Mouse (Mus musculus) hindbrain, postnatal 0 days (tissue): ENCODE data around the gene Tcl1b2. TPM values are rescaled to one million over a fixed set of nuclear protein-coding genes. Genes with fewer than 3 reads are reported as not detected.
"Not testable (repeated sequence)": the region's sequence is repeated elsewhere in the genome, so short reads cannot be mapped to it uniquely, and the experiment has no call there.

ENCODE experiments used
- ATAC-seq: fragments of 200-750 bp; cut with Nextera tagmentation; 2 replicates; pipeline ENCODE4 v1.8.0; 2017; ENCODE audit warnings: mild to moderate bottlenecking, moderate TSS enrichment, moderate library complexity
- DNase-seq: peaks from one replicate; pipeline ENCODE4 v3.0.0-alpha.2; 2015; ENCODE audit warnings: low spot score
- H3K27ac ChIP-seq: fragments of 300-500 bp; sonication (generic); 2 replicates; pipeline ENCODE4 v1.5.1; 2014; ENCODE audit warnings: mild to moderate bottlenecking
- H3K27me3 ChIP-seq: fragments of 300-500 bp; sonication (generic); 2 replicates; pipeline ENCODE4 v1.6.1; 2014; ENCODE audit warnings: low read length, mixed read lengths; ENCODE audit not compliant: insufficient read depth
- H3K36me3 ChIP-seq: fragments of 300-500 bp; sonication (generic); 2 replicates; pipeline ENCODE4 v1.6.1; 2014; ENCODE audit warnings: low read length, mixed read lengths; ENCODE audit not compliant: insufficient read depth
- H3K4me1 ChIP-seq: fragments of 300-500 bp; sonication (generic); 2 replicates; pipeline ENCODE4 v1.6.1; 2014; ENCODE audit warnings: antibody characterized with exemption, low read length, mixed read lengths; ENCODE audit not compliant: insufficient read depth
- H3K4me2 ChIP-seq: fragments of 300-500 bp; sonication (generic); 2 replicates; pipeline ENCODE4 v1.6.1; 2014; ENCODE audit warnings: low read depth, mild to moderate bottlenecking, low read length, moderate library complexity, mixed read lengths
- H3K4me3 ChIP-seq: fragments of 300-500 bp; sonication (generic); 2 replicates; pipeline ENCODE4 v1.5.1; 2014; ENCODE audit warnings: low read length
- H3K9ac ChIP-seq: fragments of 300-500 bp; sonication (generic); replicated peaks from 2 replicates; pipeline ENCODE4 v1.6.1; 2014; ENCODE audit warnings: mild to moderate bottlenecking, low read length, moderate library complexity, mixed read lengths
- H3K9me3 ChIP-seq: fragments of 300-500 bp; sonication (generic); 2 replicates; pipeline ENCODE4 v1.6.1; 2016; ENCODE audit warnings: low read length, mixed read lengths
- CTCF ChIP-seq: IDR thresholded peaks from 2 replicates; pipeline ENCODE4 v1.5.1; 2016; ENCODE audit warnings: antibody characterized with exemption, control low read depth, low read depth
- WGBS: fragments of 180-500 bp; shearing (Covaris S2); extraction: QIAGEN DNeasy Blood & Tissue Kit; methylation state at CpG from one replicate; pipeline ENCODE4 v1.1.7; 2014; 5-methylcytosine and 5-hydroxymethylcytosine counted together
- polyA plus RNA-seq: library from polyadenylated mRNA; unstranded; fragments of >200 nt; fragmentation: Nextera tagmentation; extraction: Ambion mirVana; gene quantifications from 2 replicates; pipeline ENCODE4 v1.2.1, GENCODE M21; 2015
- total RNA-seq: library from RNA; depleted of rRNA; stranded (reverse); fragments of >200 nt; gene quantifications from 2 replicates; pipeline ENCODE4 v1.2.3, GENCODE M21; 2014; rRNA removed

Gene Tcl1b2
- total and polyA plus RNA-seq, 2 experiments from 2014 or later, result not detected

DNA sequence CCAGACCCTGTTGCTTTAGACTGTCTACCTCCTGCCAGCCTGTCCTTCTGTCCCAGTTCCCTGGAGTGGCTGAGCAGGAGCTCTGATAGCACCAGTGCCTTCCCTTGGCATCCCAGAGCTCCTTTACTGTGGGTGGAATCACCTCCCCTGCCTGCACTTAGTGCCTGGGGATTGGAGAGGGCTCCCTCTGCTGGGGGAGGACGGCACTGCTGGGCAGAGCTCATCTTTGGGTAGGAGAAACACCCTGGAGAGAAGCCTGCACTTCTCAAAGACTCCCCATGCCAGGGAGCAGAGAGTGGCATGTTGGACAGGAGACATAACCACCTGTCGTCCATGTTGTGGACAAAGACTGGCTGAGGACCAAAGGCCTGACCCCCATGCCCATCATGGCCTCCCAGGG is 28.5 kb downstream of the Tcl1b2 start:
- not testable (repeated sequence) for H3K4me3 ChIP-seq, H3K36me3 ChIP-seq, H3K4me2 ChIP-seq, H3K9me3 ChIP-seq, H3K27ac ChIP-seq, H3K4me1 ChIP-seq, H3K9ac ChIP-seq, H3K27me3 ChIP-seq, DNase-seq, ATAC-seq
- 28% methylated on average over 2 of the region's 2 CpGs for WGBS
- TF ChIP-seq CTCF, result peak; percentile 42

DNA sequence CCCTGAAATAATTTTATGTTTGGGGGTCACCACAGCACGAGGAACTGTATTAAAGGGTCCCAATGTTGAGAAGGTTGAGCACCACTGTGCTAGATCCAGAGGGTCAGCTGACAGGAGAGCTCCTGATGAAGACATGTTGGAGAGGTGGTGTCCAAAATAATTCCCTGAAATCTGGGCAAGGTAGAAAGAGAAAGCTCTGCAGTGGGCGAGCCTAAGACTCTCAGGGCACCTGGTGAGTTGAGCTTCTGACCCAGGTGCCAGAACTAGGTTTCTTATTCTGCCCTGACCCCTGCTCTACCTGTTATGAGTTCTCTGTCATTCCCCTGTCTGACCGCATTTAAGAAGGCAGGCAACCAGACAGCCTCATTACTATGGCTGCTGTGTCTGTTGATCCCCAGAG is 30.2 kb downstream of the Tcl1b2 start, which contains the start of gene Tcl1b5:
TSS of gene Tcl1b5 (plus strand) at position 301 of the 400 bp plus-strand sequence.
- not testable (repeated sequence) for DNase-seq, H3K9ac ChIP-seq, H3K27ac ChIP-seq, H3K9me3 ChIP-seq, ATAC-seq, H3K36me3 ChIP-seq, H3K4me1 ChIP-seq, H3K4me3 ChIP-seq, H3K27me3 ChIP-seq, H3K4me2 ChIP-seq
- 79% methylated on average over 3 of the region's 3 CpGs for WGBS

DNA sequence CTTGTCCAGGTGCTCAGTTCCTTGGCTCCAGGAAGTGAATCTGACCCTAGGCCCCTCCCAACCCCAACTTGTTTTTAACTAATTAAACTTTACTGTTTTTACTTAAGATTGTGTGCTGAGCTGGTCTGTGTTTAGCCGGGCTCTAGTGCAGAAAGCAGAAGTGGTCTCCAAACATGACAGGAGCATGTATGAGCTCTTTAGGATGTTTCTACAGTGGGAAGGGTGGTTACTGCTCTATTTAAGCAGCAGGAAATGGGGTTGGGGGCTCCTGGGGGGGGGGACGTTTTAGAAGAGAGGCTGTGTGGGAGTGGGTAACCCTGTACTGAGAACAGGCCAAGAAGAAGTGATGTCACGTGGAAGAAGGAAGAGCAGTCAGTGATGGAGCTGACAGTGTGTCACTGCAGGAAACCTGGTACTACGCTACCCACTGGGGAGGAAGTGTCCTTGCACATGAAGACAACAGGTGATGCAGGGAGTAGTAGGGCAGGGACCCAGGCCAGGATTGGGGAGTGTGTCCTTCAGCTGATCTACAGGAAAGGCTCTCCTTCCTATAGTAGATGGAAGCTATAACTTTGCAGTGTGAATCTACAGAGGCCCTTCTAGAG is 35.3 kb downstream of the Tcl1b2 start:
- not testable (repeated sequence) for H3K9me3 ChIP-seq, H3K27ac ChIP-seq, H3K27me3 ChIP-seq, H3K4me3 ChIP-seq, DNase-seq, H3K36me3 ChIP-seq, H3K4me1 ChIP-seq, ATAC-seq, H3K9ac ChIP-seq, H3K4me2 ChIP-seq
- WGBS, result 76% methylated on average over 4 of the region's 4 CpGs

- not testable (repeated sequence) for H3K36me3 ChIP-seq, DNase-seq, H3K9me3 ChIP-seq, H3K9ac ChIP-seq, H3K27ac ChIP-seq, H3K27me3 ChIP-seq, H3K4me3 ChIP-seq, ATAC-seq, H3K4me1 ChIP-seq, H3K4me2 ChIP-seq
- 47% methylated on average over 2 of the region's 2 CpGs for WGBS
- peak; percentile 49 for TF ChIP-seq CTCF
Observed at GRCm38 (mm10) chr12:105188980-105189379, 43.2 kb downstream of the Tcl1b2 start.

DNA sequence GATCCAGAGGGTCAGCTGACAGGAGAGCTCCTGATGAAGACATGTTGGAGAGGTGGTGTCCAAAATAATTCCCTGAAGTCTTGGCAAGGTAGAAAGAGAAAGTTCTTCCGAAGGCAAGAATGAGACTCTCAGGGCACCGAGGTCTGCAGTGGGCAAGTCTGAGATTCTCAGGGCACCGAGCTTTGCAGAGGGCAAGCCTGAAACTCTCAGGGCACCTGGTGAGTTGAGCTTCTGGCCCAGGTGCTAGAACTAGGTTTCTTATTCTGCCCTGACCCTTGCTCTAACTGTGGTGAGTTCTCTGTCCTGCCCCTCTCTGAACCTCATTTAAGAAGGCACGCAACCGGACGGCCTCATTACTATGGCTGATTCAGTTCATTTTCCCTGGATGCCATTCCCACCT is 44.9 kb downstream of the Tcl1b2 start, which contains the start of gene Tcl1b3:
TSS of gene Tcl1b3 (plus strand) at position 301 of the 400 bp plus-strand sequence.
- not testable (repeated sequence) for H3K4me2 ChIP-seq, H3K9ac ChIP-seq, H3K4me3 ChIP-seq, ATAC-seq, H3K9me3 ChIP-seq, H3K4me1 ChIP-seq, H3K27ac ChIP-seq, H3K27me3 ChIP-seq, H3K36me3 ChIP-seq, DNase-seq
- 91% methylated on average over 6 of the region's 6 CpGs for WGBS

GRCm38 (mm10) chr12:105199684-105200497 is 54.1 kb downstream of the Tcl1b2 start:
- WGBS, result 15% methylated on average over 7 of the region's 7 CpGs
- not testable (repeated sequence) for H3K4me1 ChIP-seq, H3K27ac ChIP-seq, H3K9me3 ChIP-seq, H3K4me2 ChIP-seq, H3K27me3 ChIP-seq, H3K9ac ChIP-seq, DNase-seq, H3K4me3 ChIP-seq, H3K36me3 ChIP-seq
- 0 out of 2 replicates have a peak, but pooled peaks have one; percentile 32 for ATAC-seq

DNA sequence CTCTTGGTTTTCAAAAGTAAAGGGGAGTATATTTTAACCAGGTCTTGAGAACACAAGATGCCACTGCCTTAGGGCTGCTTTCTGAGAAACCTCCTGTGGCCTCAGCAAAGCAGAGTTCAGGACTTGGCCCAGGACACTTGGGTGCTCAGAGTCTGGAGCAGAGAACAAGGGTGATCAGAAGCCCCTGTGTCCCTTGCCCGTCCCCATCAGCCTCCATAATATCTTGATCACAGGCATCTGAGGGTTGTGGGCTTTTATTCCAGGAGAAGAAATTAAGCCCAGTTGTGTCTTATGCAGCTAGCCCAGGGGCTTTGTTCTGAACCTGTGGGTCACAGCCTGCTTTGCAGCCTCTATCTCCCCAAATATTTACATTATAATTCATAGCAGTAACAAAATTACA is 55.8 kb downstream of the Tcl1b2 start, which contains the start of gene Tcl1b4:
TSS of gene Tcl1b4 (plus strand) at position 301 of the 400 bp plus-strand sequence.
- not testable (repeated sequence) for H3K4me1 ChIP-seq, H3K9ac ChIP-seq, H3K9me3 ChIP-seq, ATAC-seq, H3K36me3 ChIP-seq, H3K27ac ChIP-seq, H3K4me2 ChIP-seq, DNase-seq, H3K4me3 ChIP-seq, H3K27me3 ChIP-seq
- 92% methylated on average over 1 of the region's 1 CpGs for WGBS

Other genes starting within 250 kb of the Tcl1b2 start
- gene Syne3, start 136.2 kb upstream of the Tcl1b2 start, total RNA-seq, result 1.4 TPM in 2 replicates
- 0.66 and 0.98 TPM in 2 replicates for gene Syne3, start 136.2 kb upstream of the Tcl1b2 start, polyA plus RNA-seq
- gene Glrx5, start 113.3 kb upstream of the Tcl1b2 start, total RNA-seq, result 28.6 and 43.1 TPM in 2 replicates
- 195 and 199 TPM in 2 replicates for gene Glrx5, start 113.3 kb upstream of the Tcl1b2 start, polyA plus RNA-seq
- not detected in 2 replicates for gene Tcl1b1, start 13.7 kb downstream of the Tcl1b2 start, total RNA-seq
- gene Tcl1b1, start 13.7 kb downstream of the Tcl1b2 start, polyA plus RNA-seq, result not detected in 2 replicates
- not detected in 2 replicates for gene Tcl1b5, start 30.3 kb downstream of the Tcl1b2 start, total RNA-seq
- gene Tcl1b5, start 30.3 kb downstream of the Tcl1b2 start, polyA plus RNA-seq, result not detected in 2 replicates
- gene Tcl1b3, start 45.0 kb downstream of the Tcl1b2 start, total RNA-seq, result not detected in 2 replicates
- not detected in 2 replicates for gene Tcl1b3, start 45.0 kb downstream of the Tcl1b2 start, polyA plus RNA-seq
- not detected in 2 replicates for gene Tcl1b4, start 55.9 kb downstream of the Tcl1b2 start, total RNA-seq
- not detected in 2 replicates for gene Tcl1b4, start 55.9 kb downstream of the Tcl1b2 start, polyA plus RNA-seq
- gene Tcl1, start 76.8 kb downstream of the Tcl1b2 start, total RNA-seq, result not detected in 2 replicates
- not detected in 2 replicates for gene Tcl1, start 76.8 kb downstream of the Tcl1b2 start, polyA plus RNA-seq
- gene Tunar, start 187.9 kb downstream of the Tcl1b2 start, total RNA-seq, result 29.5 and 29.6 TPM in 2 replicates
- gene Tunar, start 187.9 kb downstream of the Tcl1b2 start, polyA plus RNA-seq, result 13.8 and 18.3 TPM in 2 replicates